Mouse (Mus musculus): ENCODE data around the gene Ampd3.

Ampd3 gene

GRCm38 (mm10) chr7:110769094-110769493 is 1.1 kb downstream of the Ampd3 start:
- DNase-seq (ENCODE audit: low spot score in 2 of 2) = peak; percentile 33 to 49

- no peak for DNase-seq (ENCODE audit: low spot score in 2 of 2)
Observed at GRCm38 (mm10) chr7:110770949-110771348, 2.9 kb downstream of the Ampd3 start.

- DNase-seq (ENCODE audit: low spot score in 2 of 2) = no peak
Observed at GRCm38 (mm10) chr7:110772343-110772742, 4.3 kb downstream of the Ampd3 start.

GRCm38 (mm10) chr7:110773204-110774002 is 5.4 kb downstream of the Ampd3 start:
- peak in 1 of 2 experiments; percentile 14 for DNase-seq (ENCODE audit: low spot score in 2 of 2)

- DNase-seq (ENCODE audit: low spot score in 2 of 2) = no peak
Observed at GRCm38 (mm10) chr7:110774077-110774476, 6.1 kb downstream of the Ampd3 start.

- no peak for DNase-seq (ENCODE audit: low spot score in 2 of 2)
Observed at GRCm38 (mm10) chr7:110774674-110775073, 6.7 kb downstream of the Ampd3 start.

- no peak for DNase-seq (ENCODE audit: low spot score in 2 of 2)
Observed at GRCm38 (mm10) chr7:110777146-110778001, 9.4 kb downstream of the Ampd3 start.

GRCm38 (mm10) chr7:110778933-110779332 is 10.9 kb downstream of the Ampd3 start:
- no peak for DNase-seq (ENCODE audit: low spot score in 2 of 2)

GRCm38 (mm10) chr7:110779605-110780111 is 11.7 kb downstream of the Ampd3 start:
- no peak for DNase-seq (ENCODE audit: low spot score in 2 of 2)

GRCm38 (mm10) chr7:110780520-110780919 is 12.5 kb downstream of the Ampd3 start:
- no peak for DNase-seq (ENCODE audit: low spot score in 2 of 2)

GRCm38 (mm10) chr7:110781231-110781711 is 13.3 kb downstream of the Ampd3 start:
- no peak for DNase-seq (ENCODE audit: low spot score in 2 of 2)

GRCm38 (mm10) chr7:110782135-110782534 is 14.1 kb downstream of the Ampd3 start:
- DNase-seq (ENCODE audit: low spot score in 2 of 2) = no peak

GRCm38 (mm10) chr7:110782845-110783478 is 15.0 kb downstream of the Ampd3 start:
- no peak for DNase-seq (ENCODE audit: low spot score in 2 of 2)

- DNase-seq (ENCODE audit: low spot score in 2 of 2) = no peak
Observed at GRCm38 (mm10) chr7:110784965-110785364, 17.0 kb downstream of the Ampd3 start.

- no peak for DNase-seq (ENCODE audit: low spot score in 2 of 2)
Observed at GRCm38 (mm10) chr7:110785741-110786146, 17.7 kb downstream of the Ampd3 start.

GRCm38 (mm10) chr7:110787310-110787709 is 19.3 kb downstream of the Ampd3 start:
- DNase-seq (ENCODE audit: low spot score in 2 of 2) = no peak

GRCm38 (mm10) chr7:110790878-110791277 is 22.9 kb downstream of the Ampd3 start:
- no peak for DNase-seq (ENCODE audit: low spot score in 2 of 2)

GRCm38 (mm10) chr7:110792201-110792600 is 24.2 kb downstream of the Ampd3 start:
- no peak for DNase-seq (ENCODE audit: low spot score in 2 of 2)

- DNase-seq (ENCODE audit: low spot score in 2 of 2) = no peak
Observed at GRCm38 (mm10) chr7:110792834-110793233, 24.8 kb downstream of the Ampd3 start.

- DNase-seq (ENCODE audit: low spot score in 2 of 2) = no peak
Observed at GRCm38 (mm10) chr7:110794722-110795121, 26.7 kb downstream of the Ampd3 start.

GRCm38 (mm10) chr7:110796367-110797051 is 28.5 kb downstream of the Ampd3 start:
- peak; percentile 48 to 53 for DNase-seq (ENCODE audit: low spot score in 2 of 2)

Data from thymus, postnatal 10 days (tissue).